Mouse (Mus musculus): Measurements from ENCODE around the gene Kat14.

Kat14 gene

GRCm38 (mm10) chr2:144452364-144453008, 83.7 kb downstream of the Kat14 start:
- DNase-seq (ENCODE audit: low spot score in 2 of 2), result peak; percentile 77 to 92

Data from frontal cortex, postnatal 36 days (tissue).